ENCODE assay signal across 14 mouse cellular contexts in genomic region chr19:34252450-34252849, GRCm38 (mm10). TPM values are rescaled to one million over a fixed set of nuclear protein-coding genes. Genes with fewer than 3 reads are reported as not detected.
DNase-seq lines count a peak whose midpoint lies in the region; ATAC-seq and TF ChIP-seq lines count a peak whose summit lies in the region.
"Had no signal": no experiment of that assay in that cellular context is flagged by ENCODE, and none has a peak within 500 bp of the region (broad histone marks: within the 10 kb centered on the region; RNA-seq: fewer than 3 reads in every experiment).

No protein-coding gene starts in this region.

- H3K4me1 ChIP-seq in embryonic facial prominence, embryonic 12.5 days: peaks cover 10% of the 10 kb centered on the region
- H3K4me1 ChIP-seq in embryonic facial prominence, embryonic 10.5 days: peaks cover 11% of the 10 kb centered on the region
- peaks cover 2% of the 10 kb centered on the region for H3K4me1 ChIP-seq in heart, embryonic 15.5 days (replicated peaks)
- no peaks in the 10 kb centered on the region for H3K4me1 ChIP-seq in midbrain, embryonic 11.5 days (ENCODE audit: control insufficient read depth, insufficient read depth, low read length)
- H3K4me1 ChIP-seq in midbrain, embryonic 14.5 days (ENCODE audit: control insufficient read depth, insufficient read depth, low read length): no peaks in the 10 kb centered on the region
- H3K4me1 ChIP-seq in stomach, postnatal 0 days (replicated peaks; ENCODE audit: control insufficient read depth, insufficient read depth): no peaks in the 10 kb centered on the region
- H3K4me1 ChIP-seq in forebrain, embryonic 15.5 days: no peaks in the 10 kb centered on the region

- no peaks in the 10 kb centered on the region for H3K36me3 ChIP-seq in embryonic facial prominence, embryonic 12.5 days
- no peaks in the 10 kb centered on the region for H3K36me3 ChIP-seq in embryonic facial prominence, embryonic 10.5 days (replicated peaks)
- H3K36me3 ChIP-seq in heart, embryonic 15.5 days: peaks cover 8% of the 10 kb centered on the region; the same call in 1 of the 2 replicates
- no peaks in the 10 kb centered on the region for H3K36me3 ChIP-seq in midbrain, embryonic 11.5 days (ENCODE audit: control insufficient read depth, insufficient read depth, low read length)
- no peaks in the 10 kb centered on the region for H3K36me3 ChIP-seq in midbrain, embryonic 14.5 days (ENCODE audit: control insufficient read depth, insufficient read depth, low read length)
- no peaks in the 10 kb centered on the region for H3K36me3 ChIP-seq in stomach, postnatal 0 days (ENCODE audit: control insufficient read depth, insufficient read depth, low read length)
- no peaks in the 10 kb centered on the region for H3K36me3 ChIP-seq in forebrain, embryonic 15.5 days
- H3K36me3 ChIP-seq: limb, embryonic 13.5 days had no signal

- no peaks in the 10 kb centered on the region for H3K27me3 ChIP-seq in embryonic facial prominence, embryonic 12.5 days
- H3K27me3 ChIP-seq in embryonic facial prominence, embryonic 10.5 days (replicated peaks; ENCODE audit: low read depth, poor library complexity, severe bottlenecking): no peaks in the 10 kb centered on the region
- H3K27me3 ChIP-seq in heart, embryonic 15.5 days: no peaks in the 10 kb centered on the region
- no peaks in the 10 kb centered on the region for H3K27me3 ChIP-seq in midbrain, embryonic 11.5 days (ENCODE audit: control insufficient read depth, insufficient read depth, low read length)
- no peaks in the 10 kb centered on the region for H3K27me3 ChIP-seq in midbrain, embryonic 14.5 days (ENCODE audit: control insufficient read depth, insufficient read depth, low read length)
- H3K27me3 ChIP-seq in stomach, postnatal 0 days (ENCODE audit: control insufficient read depth, insufficient read depth, low read length): no peaks in the 10 kb centered on the region
- H3K27me3 ChIP-seq in forebrain, embryonic 15.5 days: no peaks in the 10 kb centered on the region
- H3K27me3 ChIP-seq: limb, embryonic 13.5 days; Patski had no signal

- H3K27ac ChIP-seq in embryonic facial prominence, embryonic 12.5 days: 0 out of 2 replicates have a peak overlapping the region, but pooled peaks have one; percentile 26
- H3K27ac ChIP-seq in embryonic facial prominence, embryonic 10.5 days (replicated peaks): no peak overlapping the region
- no peak overlapping the region for H3K27ac ChIP-seq in heart, embryonic 15.5 days
- no peak overlapping the region for H3K27ac ChIP-seq in midbrain, embryonic 11.5 days (ENCODE audit: low read depth, low read length)
- H3K27ac ChIP-seq in midbrain, embryonic 14.5 days (replicated peaks; ENCODE audit: low read depth, low read length): no peak overlapping the region
- H3K27ac ChIP-seq in stomach, postnatal 0 days (replicated peaks): peak overlapping the region; percentile 97
- H3K27ac ChIP-seq in forebrain, embryonic 15.5 days (replicated peaks): no peak overlapping the region
- H3K27ac ChIP-seq: hindbrain, postnatal 0 days; layer of hippocampus, adult 2 months; limb, embryonic 13.5 days had no signal

- H3K9me3 ChIP-seq in embryonic facial prominence, embryonic 12.5 days: no peaks in the 10 kb centered on the region
- no peaks in the 10 kb centered on the region for H3K9me3 ChIP-seq in embryonic facial prominence, embryonic 10.5 days
- H3K9me3 ChIP-seq in heart, embryonic 15.5 days (replicated peaks): no peaks in the 10 kb centered on the region
- no peaks in the 10 kb centered on the region for H3K9me3 ChIP-seq in midbrain, embryonic 11.5 days (ENCODE audit: control insufficient read depth, low read length)
- H3K9me3 ChIP-seq in midbrain, embryonic 14.5 days (ENCODE audit: control insufficient read depth, low read length): no peaks in the 10 kb centered on the region
- H3K9me3 ChIP-seq in stomach, postnatal 0 days (ENCODE audit: control insufficient read depth, low read length): no peaks in the 10 kb centered on the region
- no peaks in the 10 kb centered on the region for H3K9me3 ChIP-seq in forebrain, embryonic 15.5 days
- H3K9me3 ChIP-seq: limb, embryonic 13.5 days had no signal

- no peak for TF ChIP-seq EP300 in stomach, postnatal 0 days (optimal IDR thresholded peaks at IDR 0.05)

- no peak for ATAC-seq in embryonic facial prominence, embryonic 12.5 days (ENCODE audit: insufficient number of reproducible peaks, insufficient read depth, low FRiP score, low TSS enrichment)
- no peak for ATAC-seq in heart, embryonic 15.5 days (replicated peaks; ENCODE audit: insufficient number of reproducible peaks, insufficient read depth, low FRiP score, low read depth)
- ATAC-seq in midbrain, embryonic 11.5 days (ENCODE audit: low FRiP score): no peak
- ATAC-seq in midbrain, embryonic 14.5 days (ENCODE audit: low FRiP score, low TSS enrichment): no peak
- no peak for ATAC-seq in stomach, postnatal 0 days (ENCODE audit: low FRiP score, low TSS enrichment)
- ATAC-seq in forebrain, embryonic 15.5 days (replicated peaks): no peak
- ATAC-seq: hindbrain, postnatal 0 days; Patski had no signal

- 82% methylated on average over 9 of the region's 9 CpGs for WGBS in embryonic facial prominence, embryonic 12.5 days
- WGBS in embryonic facial prominence, embryonic 10.5 days: 79% methylated on average over 9 of the region's 9 CpGs
- WGBS in heart, embryonic 15.5 days: 40% methylated on average over 9 of the region's 9 CpGs
- WGBS in midbrain, embryonic 11.5 days: 80% methylated on average over 9 of the region's 9 CpGs
- WGBS in midbrain, embryonic 14.5 days: 82% methylated on average over 9 of the region's 9 CpGs
- whole genome bisulfite sequencing in stomach, postnatal 0 days: 66% methylated on average over 9 of the region's 9 CpGs
- WGBS in forebrain, embryonic 15.5 days: 85% methylated on average over 9 of the region's 9 CpGs

- DNase-seq in embryonic facial prominence, embryonic 10.5 days (ENCODE audit: low spot score): no peak
- DNase-seq in heart, adult 8-10 months (ENCODE audit: low spot score): no peak
- DNase-seq in midbrain, embryonic 11.5 days (ENCODE audit: low spot score, missing footprints): peak; percentile 39
- DNase-seq in midbrain, embryonic 14.5 days: no peak
- no peak for DNase-seq in stomach, postnatal 0 days (ENCODE audit: low spot score)
- DNase-seq: cerebellum, adult 11-12 months; right cerebral cortex, postnatal 25 days had no signal

- no peak overlapping the region for H3K4me3 ChIP-seq in embryonic facial prominence, embryonic 12.5 days
- H3K4me3 ChIP-seq in embryonic facial prominence, embryonic 10.5 days: no peak overlapping the region
- peak overlapping the region; percentile 31 for H3K4me3 ChIP-seq in heart, embryonic 15.5 days
- H3K4me3 ChIP-seq in midbrain, embryonic 11.5 days (ENCODE audit: low read depth, low read length): no peak overlapping the region
- H3K4me3 ChIP-seq in midbrain, embryonic 14.5 days (replicated peaks; ENCODE audit: low read depth, low read length): no peak overlapping the region
- H3K4me3 ChIP-seq in stomach, postnatal 0 days (ENCODE audit: low read depth, low read length): peak overlapping the region; percentile 49
- H3K4me3 ChIP-seq in forebrain, embryonic 15.5 days: no peak overlapping the region
- H3K4me3 ChIP-seq: layer of hippocampus, adult 2 months; limb, embryonic 13.5 days had no signal

- no peak overlapping the region for H3K4me2 ChIP-seq in embryonic facial prominence, embryonic 12.5 days (replicated peaks)
- H3K4me2 ChIP-seq in heart, embryonic 15.5 days: peak overlapping the region; percentile 54
- no peak overlapping the region for H3K4me2 ChIP-seq in midbrain, embryonic 11.5 days
- H3K4me2 ChIP-seq in midbrain, embryonic 14.5 days (ENCODE audit: low read length): no peak overlapping the region
- H3K4me2 ChIP-seq in stomach, postnatal 0 days (replicated peaks; ENCODE audit: low read depth): peak overlapping the region; percentile 42
- no peak overlapping the region for H3K4me2 ChIP-seq in forebrain, embryonic 15.5 days (replicated peaks)
- H3K4me2 ChIP-seq: limb, embryonic 13.5 days had no signal

- TF ChIP-seq CTCF in stomach, postnatal 0 days (IDR thresholded peaks at IDR 0.05; ENCODE audit: low read depth): no peak

- H3K9ac ChIP-seq in embryonic facial prominence, embryonic 12.5 days: no peak overlapping the region
- 0 out of 2 replicates have a peak overlapping the region, but pooled peaks have one; percentile 6 for H3K9ac ChIP-seq in heart, embryonic 15.5 days
- H3K9ac ChIP-seq in midbrain, embryonic 11.5 days (ENCODE audit: low read length): no peak overlapping the region
- H3K9ac ChIP-seq in midbrain, embryonic 14.5 days (replicated peaks; ENCODE audit: low read length): no peak overlapping the region
- H3K9ac ChIP-seq in stomach, postnatal 0 days (ENCODE audit: low read length): peak overlapping the region; percentile 77
- H3K9ac ChIP-seq in forebrain, embryonic 15.5 days (replicated peaks): no peak overlapping the region
- H3K9ac ChIP-seq: limb, embryonic 13.5 days had no signal

RNA-seq across cellular contexts. Expression of gene Acta2, which starts 2.9 kb away (rescaled TPM):
- 104 and 114 TPM in 2 replicates for polyA plus RNA-seq in embryonic facial prominence, embryonic 12.5 days (2016; fragmentation: Nextera tagmentation; extraction: Ambion mirVana)
- polyA plus RNA-seq in embryonic facial prominence, embryonic 10.5 days (2016; fragmentation: Nextera tagmentation; extraction: Ambion mirVana): 18.6 and 24.2 TPM in 2 replicates
- 1,121 and 1,187 TPM in 2 replicates for polyA plus RNA-seq in heart, embryonic 15.5 days (2015; fragmentation: Nextera tagmentation; extraction: Ambion mirVana)
- 10 to 100 TPM; 56.1 to 79.3 (median 71.1) TPM for total RNA-seq in heart, adult 8-10 months (2022)
- 31.5 and 34.9 TPM in 2 replicates for polyA plus RNA-seq in midbrain, embryonic 11.5 days (2014; fragmentation: Nextera tagmentation; extraction: Ambion mirVana)
- 0.59 and 11.3 TPM in 2 replicates for polyA plus RNA-seq in midbrain, embryonic 14.5 days (2014; fragmentation: Nextera tagmentation; extraction: Ambion mirVana)
- 3,095 and 3,545 TPM in 2 replicates for polyA plus RNA-seq in stomach, postnatal 0 days (2015; fragmentation: Nextera tagmentation; extraction: Ambion mirVana)
- polyA plus RNA-seq in forebrain, embryonic 15.5 days (2015; fragmentation: Nextera tagmentation; extraction: Ambion mirVana): 6.3 and 7.1 TPM in 2 replicates

RNA-seq across cellular contexts. Expression of gene Fas, which starts 38.0 kb away (rescaled TPM):
- polyA plus RNA-seq in embryonic facial prominence, embryonic 12.5 days (2016; fragmentation: Nextera tagmentation; extraction: Ambion mirVana): 2.3 and 3.6 TPM in 2 replicates
- 0.57 and 0.82 TPM in 2 replicates for polyA plus RNA-seq in embryonic facial prominence, embryonic 10.5 days (2016; fragmentation: Nextera tagmentation; extraction: Ambion mirVana)
- polyA plus RNA-seq in heart, embryonic 15.5 days (2015; fragmentation: Nextera tagmentation; extraction: Ambion mirVana): 5.0 and 5.5 TPM in 2 replicates
- 10 to 100 TPM in 3 of 4 experiments, 1 to 10 TPM in 1; 8.6 to 14.3 (median 12.6) TPM for total RNA-seq in heart, adult 8-10 months (2022)
- 0.36 and 0.81 TPM in 2 replicates for polyA plus RNA-seq in midbrain, embryonic 11.5 days (2014; fragmentation: Nextera tagmentation; extraction: Ambion mirVana)
- 0.81 and 0.84 TPM in 2 replicates for polyA plus RNA-seq in midbrain, embryonic 14.5 days (2014; fragmentation: Nextera tagmentation; extraction: Ambion mirVana)
- 8.3 and 9.0 TPM in 2 replicates for polyA plus RNA-seq in stomach, postnatal 0 days (2015; fragmentation: Nextera tagmentation; extraction: Ambion mirVana)
- 0.17 and 0.42 TPM in 2 replicates for polyA plus RNA-seq in forebrain, embryonic 15.5 days (2015; fragmentation: Nextera tagmentation; extraction: Ambion mirVana)

Comparison
In these comparisons a context has a peak if more than half of its experiments do, and no peak if none do; other contexts are left out.
1. H3K27ac ChIP-seq: peak in embryonic facial prominence, embryonic 12.5 days (single experiment) and stomach, postnatal 0 days (single experiment); none in embryonic facial prominence, embryonic 10.5 days (single experiment), heart, embryonic 15.5 days (single experiment), midbrain, embryonic 11.5 days (single experiment), midbrain, embryonic 14.5 days (single experiment) and forebrain, embryonic 15.5 days (single experiment).
2. H3K4me2 ChIP-seq: peak in heart, embryonic 15.5 days (single experiment) and stomach, postnatal 0 days (single experiment); none in embryonic facial prominence, embryonic 12.5 days (single experiment), midbrain, embryonic 11.5 days (single experiment), midbrain, embryonic 14.5 days (single experiment) and forebrain, embryonic 15.5 days (single experiment).
3. H3K4me3 ChIP-seq: peak in heart, embryonic 15.5 days (single experiment) and stomach, postnatal 0 days (single experiment); none in embryonic facial prominence, embryonic 12.5 days (single experiment), embryonic facial prominence, embryonic 10.5 days (single experiment), midbrain, embryonic 11.5 days (single experiment), midbrain, embryonic 14.5 days (single experiment) and forebrain, embryonic 15.5 days (single experiment).
4. H3K9ac ChIP-seq: peak in heart, embryonic 15.5 days (single experiment) and stomach, postnatal 0 days (single experiment); none in embryonic facial prominence, embryonic 12.5 days (single experiment), midbrain, embryonic 11.5 days (single experiment), midbrain, embryonic 14.5 days (single experiment) and forebrain, embryonic 15.5 days (single experiment).